11 mouse cellular contexts compared by ENCODE assay signal in the genomic region with DNA sequence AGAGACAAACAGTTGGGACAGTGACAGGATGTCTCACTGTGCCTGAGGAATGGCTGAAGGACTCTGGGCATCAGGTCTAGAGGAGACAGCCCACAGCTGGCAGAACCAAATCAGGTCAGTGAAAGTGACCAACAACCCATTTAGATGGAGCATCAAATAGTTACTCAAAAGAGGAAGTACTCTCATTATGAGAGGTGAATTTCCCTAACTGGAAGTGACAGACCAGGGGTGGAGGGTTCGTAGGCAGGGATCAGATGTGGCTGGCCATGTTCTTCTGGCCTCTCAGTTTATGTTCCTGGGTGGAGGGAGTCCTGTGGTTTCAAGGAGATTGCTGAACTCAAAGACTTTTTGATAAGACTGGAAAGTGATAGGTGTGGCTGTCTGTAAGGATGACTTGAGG.
"Had no signal": no experiment of that assay in that cellular context is flagged by ENCODE, and none has a peak within 500 bp of the region (broad histone marks: within the 10 kb centered on the region; RNA-seq: fewer than 3 reads in every experiment).

No protein-coding gene starts in this region.

- H3K27ac ChIP-seq: limb, embryonic 15.5 days; liver, embryonic 12.5 days; midbrain, embryonic 12.5 days had no signal

- H3K9ac ChIP-seq: limb, embryonic 15.5 days; liver, embryonic 12.5 days; lung, embryonic 14.5 days; midbrain, embryonic 12.5 days had no signal

- DNase-seq: kidney, adult 8-10 months; kidney, postnatal 25 days; layer of hippocampus, postnatal 36 days; lung, embryonic 14.5 days; lung, postnatal 10 days; lung, postnatal 4 days; thymus, adult 18-20 months; thymus, postnatal 14 days had no signal

- H3K36me3 ChIP-seq: limb, embryonic 15.5 days; liver, embryonic 12.5 days; midbrain, embryonic 12.5 days had no signal

- ATAC-seq: liver, embryonic 12.5 days had no signal

- H3K4me3 ChIP-seq: limb, embryonic 15.5 days; liver, embryonic 12.5 days; midbrain, embryonic 12.5 days had no signal

- H3K27me3 ChIP-seq: limb, embryonic 15.5 days; liver, embryonic 12.5 days; midbrain, embryonic 12.5 days had no signal

- H3K9me3 ChIP-seq: limb, embryonic 15.5 days; liver, embryonic 12.5 days; midbrain, embryonic 12.5 days had no signal

- H3K4me2 ChIP-seq: limb, embryonic 15.5 days; liver, embryonic 12.5 days; lung, embryonic 14.5 days; midbrain, embryonic 12.5 days had no signal

- H3K4me1 ChIP-seq: limb, embryonic 15.5 days; midbrain, embryonic 12.5 days had no signal
